Mouse (Mus musculus) embryonic stem cell, embryonic (primary cell): ENCODE measurements around the gene Patj.

Experiments used
- CTCF ChIA-PET, 4 experiments: fragments of 300-600 bp in 2 of 4; fragments of 350-600 bp in 2 of 4; sonication (Branson Sonifier 250); formaldehyde crosslinking; loops; one replicate each; lab custom pipeline; 2022; ENCODE audit warnings: inconsistent platforms in 2 of 4; lab: Charles Lee
- POLR2A ChIA-PET, 4 experiments: fragments of 300-600 bp in 2 of 4; fragments of 350-600 bp in 2 of 4; sonication (Branson Sonifier 250); formaldehyde crosslinking; loops; one replicate each; lab custom pipeline; 2022; ENCODE audit warnings: antibody characterized with exemption in 4 of 4, inconsistent platforms in 1 of 4; lab: Charles Lee

Gene Patj

GRCm38 (mm10) chr4:98486475-98486874 lies 90.9 kb downstream of the Patj start:
- ChIA-PET POLR2A (no interaction called here), CTCF (interaction anchor here in 2 of 4 experiments (0.5 to 0.7 kb wide), 3 partner anchors 10 to 536 kb away, joined by 3 to 4 read pairs (median 3); no protein-coding TSS in a partner anchor)

- POLR2A ChIA-PET: interaction anchor here in 1 of 4 experiments (0.6 kb wide), 1 partner anchor 9 kb away, joined by 4 read pairs; no protein-coding TSS in a partner anchor
- CTCF ChIA-PET: interaction anchor here in 2 of 4 experiments (0.5 to 0.7 kb wide), 3 partner anchors 10 to 536 kb away, joined by 3 to 4 read pairs (median 3); no protein-coding TSS in a partner anchor
These were observed 91.3 kb downstream of the Patj start for GRCm38 (mm10) chr4:98486901-98487300.

DNA sequence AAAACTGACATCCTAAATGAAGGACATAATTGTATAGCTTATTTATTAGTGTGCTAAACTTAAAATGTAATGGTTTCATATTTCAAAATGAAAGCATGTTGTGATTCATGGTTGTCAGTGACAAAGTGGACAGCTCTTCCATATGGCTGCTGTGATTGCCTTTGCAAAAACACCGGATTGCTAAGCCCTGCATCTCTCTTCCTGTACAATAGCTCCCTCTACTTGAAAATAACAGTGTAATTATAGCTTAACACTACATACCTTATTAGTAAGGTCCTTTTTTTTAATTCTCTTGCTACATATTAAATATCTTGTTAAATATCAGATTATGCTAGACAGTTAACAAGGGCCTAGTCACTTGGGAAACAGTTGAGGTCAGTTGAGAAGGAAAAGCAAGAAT lies 93.8 kb downstream of the Patj start:
- ChIA-PET CTCF (interaction anchor here in 1 of 4 experiments (0.6 kb wide), 1 partner anchor 223 kb away, joined by 3 read pairs; no protein-coding TSS in a partner anchor), POLR2A (no interaction called here)

DNA sequence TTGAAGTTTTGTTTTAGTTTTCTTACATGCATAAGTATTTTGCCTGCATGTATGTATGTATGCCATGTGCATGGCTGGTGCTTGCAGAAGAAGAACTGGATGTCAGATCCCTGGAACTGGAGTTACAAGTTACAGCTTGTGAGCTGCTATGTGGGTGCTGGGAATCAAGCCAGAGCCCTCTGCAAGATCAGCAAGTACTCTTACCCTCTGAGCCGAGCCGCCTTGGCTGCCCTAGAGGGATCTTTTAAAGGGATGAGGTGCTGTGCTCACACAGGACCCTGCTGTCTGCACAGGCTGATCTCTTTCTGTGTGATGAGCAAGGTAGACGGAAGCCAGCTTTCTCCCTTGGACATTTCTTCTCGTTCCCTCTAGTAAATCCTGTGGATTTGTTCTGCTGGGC lies 102.8 kb downstream of the Patj start:
- CTCF ChIA-PET: interaction anchor here in 1 of 4 experiments (0.6 kb wide), 1 partner anchor 249 kb away, joined by 6 read pairs; no protein-coding TSS in a partner anchor
- POLR2A ChIA-PET: no interaction called here

DNA sequence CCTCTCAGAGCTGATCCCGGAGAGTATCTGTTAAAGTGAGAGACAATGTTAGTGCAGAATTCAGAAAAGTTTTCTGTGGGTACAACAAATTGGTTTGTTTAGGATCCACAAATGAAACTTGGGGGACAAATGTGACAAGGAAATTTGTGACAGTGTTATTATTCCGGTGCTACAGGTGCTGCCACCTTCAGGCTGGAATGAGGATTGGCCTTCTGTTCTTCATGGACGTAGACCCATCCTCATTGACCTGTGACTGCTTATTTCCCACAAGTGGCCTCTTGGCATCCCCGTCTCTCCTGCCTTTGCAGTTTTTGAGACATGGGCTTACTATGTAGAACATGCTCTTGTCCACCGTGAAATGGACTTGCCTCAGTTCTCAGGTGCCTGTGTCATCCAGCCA lies 104.6 kb downstream of the Patj start:
- ChIA-PET POLR2A (no interaction called here), CTCF (interaction anchor here in 2 of 4 experiments (0.7 to 1.5 kb wide), 3 partner anchors 11 to 225 kb away, joined by 3 to 5 read pairs (median 3); no protein-coding TSS in a partner anchor)

DNA sequence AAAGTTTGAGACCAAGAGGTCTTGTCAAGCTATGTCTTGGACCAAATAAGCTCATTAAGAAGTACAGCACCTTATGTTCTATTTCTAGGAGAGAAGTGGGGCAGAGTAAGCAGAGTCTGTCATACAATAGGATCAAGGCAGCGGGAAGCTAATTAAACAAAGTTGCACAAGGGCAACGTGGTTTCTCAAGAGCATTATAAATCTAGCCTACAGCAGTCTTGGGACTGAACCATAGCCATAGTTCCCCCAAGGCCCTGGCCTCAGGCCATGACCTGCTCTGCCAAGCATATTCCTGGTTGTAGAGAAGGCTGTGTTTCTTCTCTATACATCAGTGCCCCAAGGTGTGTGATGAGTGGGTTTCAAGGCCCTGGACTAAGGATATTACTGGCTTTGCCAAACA lies 105.3 kb downstream of the Patj start:
- ChIA-PET POLR2A (no interaction called here), CTCF (interaction anchor here in 2 of 4 experiments (0.7 to 1.5 kb wide), 3 partner anchors 10 to 224 kb away, joined by 3 to 5 read pairs (median 3); no protein-coding TSS in a partner anchor)

GRCm38 (mm10) chr4:98504743-98505142 lies 109.2 kb downstream of the Patj start:
- ChIA-PET POLR2A (interaction anchor here in 2 of 4 experiments (1.0 to 1.9 kb wide), 2 partner anchors 223 to 418 kb away, joined by 4 read pairs; no protein-coding TSS in a partner anchor), CTCF (interaction anchor here in 2 of 4 experiments (0.5 to 1.0 kb wide), 2 partner anchors 221 to 298 kb away, joined by 3 to 4 read pairs; no protein-coding TSS in a partner anchor)

DNA sequence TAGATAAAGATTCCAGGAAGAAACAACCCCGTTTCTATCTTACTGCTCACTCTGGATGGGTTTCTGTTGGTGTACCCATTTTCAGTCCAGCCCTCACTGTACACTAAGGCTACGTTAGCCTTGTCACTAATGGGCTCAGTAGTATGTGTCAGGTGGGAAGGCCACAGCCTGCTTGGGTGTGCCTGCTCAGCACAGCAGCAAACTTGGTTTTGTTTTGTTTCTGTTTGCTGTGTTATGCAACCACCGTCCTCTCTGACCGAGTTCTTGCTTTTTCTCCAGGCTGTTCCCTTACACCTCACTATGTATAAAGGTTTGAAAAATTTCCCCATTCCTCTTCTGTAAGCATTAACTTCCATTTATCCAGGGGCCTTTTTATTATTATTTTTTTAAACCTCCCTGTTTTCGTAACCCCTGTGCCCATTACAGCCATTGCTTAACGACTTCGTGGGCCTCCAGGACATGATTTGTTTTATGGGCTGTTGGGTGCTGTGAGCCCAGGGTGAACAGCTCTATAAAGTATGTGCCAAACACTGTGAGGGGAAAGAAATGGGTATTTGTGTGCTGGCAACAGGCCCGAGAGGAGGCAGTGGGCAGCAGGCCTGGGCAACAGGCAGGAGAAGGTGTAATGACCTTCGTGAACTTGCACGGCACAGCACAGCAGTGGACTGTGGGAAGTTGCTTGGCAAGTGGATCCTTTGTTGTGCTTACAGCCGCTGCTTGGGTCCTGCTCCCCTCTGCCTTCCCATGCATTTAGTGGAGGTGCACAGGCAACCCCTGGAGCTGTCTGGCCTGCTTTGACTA lies 113.1 kb downstream of the Patj start:
- POLR2A ChIA-PET: no interaction called here
- CTCF ChIA-PET: interaction anchor here in 1 of 4 experiments (0.5 kb wide), 1 partner anchor 14 kb away, joined by 3 read pairs; no protein-coding TSS in a partner anchor

- POLR2A ChIA-PET: no interaction called here
- CTCF ChIA-PET: interaction anchor here in 1 of 4 experiments (1.5 kb wide), 1 partner anchor 192 kb away, joined by 4 read pairs; no protein-coding TSS in a partner anchor
These were observed 114.4 kb downstream of the Patj start for GRCm38 (mm10) chr4:98509939-98510338.

DNA sequence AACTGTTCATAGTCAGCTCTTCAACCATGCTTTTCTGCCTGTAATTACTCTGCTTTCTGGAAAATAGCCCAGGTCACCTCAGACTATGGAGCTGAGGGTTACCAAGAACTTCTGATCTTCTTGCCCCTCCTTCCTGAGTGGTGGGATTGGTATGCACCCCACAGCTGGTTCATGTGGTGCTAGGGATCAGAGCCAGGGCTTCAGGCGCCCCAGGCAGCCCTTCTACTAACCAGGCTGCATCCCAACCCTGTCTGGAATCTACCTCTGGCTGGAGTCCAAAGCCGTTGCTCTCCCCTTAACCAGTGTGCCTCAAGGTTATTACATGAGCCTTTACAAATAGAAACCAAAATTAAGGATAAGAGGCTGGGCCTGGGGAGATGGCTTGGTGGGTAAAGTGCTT lies 115.7 kb downstream of the Patj start:
- ChIA-PET CTCF (interaction anchor here in 2 of 4 experiments (0.7 to 1.5 kb wide), 3 partner anchors 9 to 191 kb away, joined by 3 to 4 read pairs (median 3); no protein-coding TSS in a partner anchor), POLR2A (no interaction called here)

GRCm38 (mm10) chr4:98511964-98512743 lies 116.6 kb downstream of the Patj start:
- ChIA-PET POLR2A (no interaction called here), CTCF (no interaction called here)

GRCm38 (mm10) chr4:98520492-98520891 lies 124.9 kb downstream of the Patj start:
- POLR2A ChIA-PET: no interaction called here
- CTCF ChIA-PET: no interaction called here

- ChIA-PET POLR2A (no interaction called here), CTCF (no interaction called here)
These were observed 128.9 kb downstream of the Patj start for GRCm38 (mm10) chr4:98524525-98524924.

DNA sequence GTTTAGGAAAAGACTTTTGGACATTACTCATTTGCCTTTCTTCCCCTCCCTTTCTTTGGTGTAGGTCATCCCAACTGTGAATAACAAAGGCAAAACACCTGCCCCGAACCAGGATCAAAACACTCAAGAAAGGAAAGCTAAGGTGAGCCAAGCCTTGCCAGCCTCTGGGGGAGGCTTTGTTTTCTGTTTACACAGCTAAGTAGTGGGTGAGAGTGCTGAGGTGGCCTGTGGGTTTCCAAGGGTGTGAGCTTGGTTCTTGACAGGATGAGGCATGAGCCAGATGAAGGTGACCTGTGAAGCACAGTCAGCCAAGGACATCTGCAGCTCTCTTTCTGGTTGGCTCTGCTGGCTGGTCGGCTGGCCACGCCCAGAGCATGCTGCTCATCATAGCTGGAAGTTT lies 139.9 kb downstream of the Patj start:
- ChIA-PET CTCF (no interaction called here), POLR2A (interaction anchor here in 1 of 4 experiments (0.7 to 1.4 kb wide), 2 partner anchors 193 to 388 kb away, joined by 3 to 5 read pairs; no protein-coding TSS in a partner anchor)

DNA sequence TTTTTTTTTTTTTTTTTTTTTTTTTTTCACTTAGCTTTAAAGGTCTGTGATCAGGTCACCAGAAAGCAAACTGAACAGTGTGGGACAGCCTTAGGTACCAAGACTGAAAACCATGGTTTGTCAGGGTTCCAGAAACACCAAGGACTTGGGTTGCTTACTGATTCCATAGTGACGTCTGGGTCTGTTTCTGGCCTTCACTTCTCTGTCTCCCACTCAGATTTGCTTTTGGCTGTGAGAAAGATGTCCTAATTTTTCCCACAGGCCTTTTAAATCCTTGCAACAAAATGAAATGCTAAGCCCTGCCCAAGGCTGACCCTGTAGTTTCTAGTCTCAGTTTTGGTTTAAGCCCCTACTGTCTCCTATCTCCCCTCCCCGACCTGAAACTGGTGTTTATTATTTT lies 146.0 kb downstream of the Patj start:
- POLR2A ChIA-PET: no interaction called here

GRCm38 (mm10) chr4:98543001-98543400 lies 147.4 kb downstream of the Patj start:
- ChIA-PET CTCF (no interaction called here), POLR2A (interaction anchor here in 1 of 4 experiments (0.6 kb wide), 1 partner anchor 49 kb away, joined by 3 read pairs; no protein-coding TSS in a partner anchor)

More for the DNA sequence above, 146.0 kb downstream of the Patj start:
- CTCF ChIA-PET: interaction anchor here in 1 of 4 experiments (0.6 kb wide), 1 partner anchor 49 kb away, joined by 3 read pairs; no protein-coding TSS in a partner anchor

DNA sequence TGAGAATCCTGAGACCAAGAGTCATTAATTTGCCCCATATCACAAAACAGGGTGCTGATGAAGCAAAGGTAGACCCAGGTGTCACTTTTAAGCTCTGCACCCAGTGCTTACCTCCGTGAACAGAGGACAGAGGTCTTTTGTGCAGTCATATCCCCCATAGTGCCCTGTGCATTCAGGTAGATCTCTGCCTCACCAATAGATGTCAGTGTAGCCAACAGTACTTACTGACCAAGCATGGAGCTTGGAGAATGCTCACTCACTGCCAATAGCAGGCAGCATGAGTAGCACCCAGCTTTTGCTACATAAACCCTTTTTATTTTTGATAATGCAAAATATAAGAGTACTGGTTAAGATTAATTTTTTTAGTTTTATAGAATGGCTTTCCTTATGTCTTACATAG lies 149.8 kb downstream of the Patj start:
- ChIA-PET POLR2A (interaction anchor here in 2 of 4 experiments (0.5 to 1.0 kb wide), 2 partner anchors 234 to 377 kb away, joined by 3 to 4 read pairs; no protein-coding TSS in a partner anchor), CTCF (interaction anchor here (0.6 to 3.0 kb wide), 13 partner anchors 9 to 378 kb away, joined by 3 to 12 read pairs (median 3); no protein-coding TSS in a partner anchor)

- CTCF ChIA-PET: interaction anchor here in 2 of 4 experiments (0.7 to 3.0 kb wide), 2 partner anchors 156 to 1047 kb away, joined by 3 to 12 read pairs; no protein-coding TSS in a partner anchor
- POLR2A ChIA-PET: interaction anchor here in 2 of 4 experiments (0.5 to 0.6 kb wide), 2 partner anchors 615 to 717 kb away, joined by 3 to 8 read pairs; no protein-coding TSS in a partner anchor
These were observed 151.0 kb downstream of the Patj start for GRCm38 (mm10) chr4:98546456-98547176.
